Mouse (Mus musculus) T-cell, adult 2 months (primary cell): ENCODE measurements around the gene Snai1.

ENCODE experiments used
- DNase-seq: peaks from one replicate; pipeline ENCODE4 v3.0.0; 2022; ENCODE audit warnings: low spot score

Snai1 gene

GRCm38 (mm10) chr2:167537476-167538297 is at the start of gene Snai1:
TSS of gene Snai1 (plus strand) at chr2:167538195.
- peak; percentile 82 for DNase-seq

- DNase-seq = no peak
Observed at GRCm38 (mm10) chr2:167490813-167491525, 47.0 kb upstream of the Snai1 start.

DNA sequence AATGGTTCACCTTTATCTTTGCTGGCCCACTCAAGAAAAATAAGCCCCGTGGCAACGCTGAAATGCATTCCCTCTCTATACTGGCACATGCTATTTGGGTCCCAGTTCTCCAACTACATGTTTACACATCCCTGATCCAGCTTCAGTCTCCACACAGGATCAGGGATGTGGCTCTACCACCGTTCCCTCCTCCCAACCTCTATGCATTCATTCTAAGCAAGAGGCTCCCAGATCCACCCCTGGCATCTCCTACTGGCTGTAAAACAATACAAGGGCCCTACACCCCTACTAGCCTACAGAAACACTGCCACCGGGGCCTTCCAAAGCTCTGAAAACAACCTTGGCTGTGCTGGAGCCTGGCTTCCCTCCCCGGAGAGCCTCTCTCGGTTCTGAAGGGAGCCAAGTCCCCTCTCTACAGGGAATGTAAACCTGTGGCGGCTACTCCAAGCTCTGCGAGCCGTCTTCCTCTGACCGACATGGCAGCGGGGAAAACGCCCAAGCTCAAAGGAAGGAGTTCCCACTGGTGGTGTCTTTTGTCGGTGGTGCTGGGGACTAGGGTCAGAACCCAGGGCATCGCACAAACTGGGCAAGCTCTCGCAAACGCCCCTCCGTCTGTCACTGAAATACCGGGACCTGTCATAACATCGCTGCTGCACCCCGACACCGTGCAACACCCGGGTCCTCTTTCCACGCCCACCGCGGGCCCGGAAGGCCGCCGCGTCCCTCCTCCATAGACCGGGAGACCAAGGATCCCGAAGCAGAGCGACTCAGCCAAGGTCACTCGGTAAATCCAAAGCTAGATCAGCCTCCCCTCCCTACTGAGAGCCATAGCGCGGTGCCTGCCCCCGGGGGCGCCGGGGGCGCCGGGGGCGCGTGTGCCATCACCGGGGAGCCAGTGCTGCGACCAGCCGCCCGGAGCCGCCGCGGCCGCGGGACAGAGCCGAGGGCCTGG is 46.0 kb upstream of the Snai1 start, which contains the start of gene Rnf114:
Gene Rnf114, plus strand, starts transcription at position 889 of the 952 bp plus-strand sequence.
- DNase-seq = peak; percentile 37

DNA sequence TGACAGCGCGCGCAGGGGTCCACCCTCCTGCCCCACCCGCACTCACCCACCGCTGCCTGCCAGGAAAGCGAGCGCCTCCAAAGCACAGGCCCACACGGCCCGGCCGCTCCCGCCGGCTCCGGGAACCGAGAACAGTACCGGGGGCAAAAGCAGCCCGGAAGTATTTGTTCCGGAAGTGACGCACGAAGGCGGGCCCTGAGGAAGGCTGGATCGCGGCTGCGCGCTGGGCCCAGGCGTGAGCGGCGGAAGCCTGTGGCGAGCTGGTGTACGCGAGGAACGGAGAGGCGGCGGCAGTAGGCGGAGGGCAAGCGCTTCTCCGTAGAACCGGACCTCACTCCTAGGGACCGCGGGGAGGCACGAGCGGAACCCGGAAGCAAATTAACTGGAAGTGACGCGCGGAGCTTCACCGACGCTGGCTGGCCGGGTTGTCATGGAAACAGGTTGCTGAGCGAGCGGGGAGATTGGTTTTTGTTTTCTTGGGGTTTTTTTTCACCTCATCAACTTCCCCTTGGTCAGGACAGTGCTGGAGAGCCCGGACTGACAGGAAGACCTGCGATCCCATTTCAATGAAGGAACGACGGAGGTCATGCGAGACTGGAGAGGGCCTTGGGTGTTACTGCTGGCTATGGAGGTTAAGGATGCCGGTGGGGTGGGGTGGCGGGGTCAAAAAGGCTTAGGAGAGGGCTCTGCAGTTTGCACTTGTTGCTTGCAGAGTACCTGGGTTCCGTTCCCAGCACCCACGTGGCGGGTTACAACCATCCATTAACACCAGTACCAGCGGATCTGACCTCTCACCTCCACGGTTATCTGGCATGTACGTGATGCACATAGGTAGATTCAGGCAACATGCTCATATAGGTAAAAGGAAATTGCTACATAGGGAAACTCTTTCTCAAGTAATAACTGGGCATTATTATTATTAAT is 45.0 kb upstream of the Snai1 start, which contains the start of gene Spata2:
Gene Spata2, minus strand, starts transcription at position 175 of the 924 bp plus-strand sequence.
- DNase-seq = peak; percentile 92

- DNase-seq = peak; percentile 32
Observed at GRCm38 (mm10) chr2:167496437-167496836, 41.6 kb upstream of the Snai1 start.

- peak; percentile 66 for DNase-seq
Observed at GRCm38 (mm10) chr2:167497272-167497671, 40.7 kb upstream of the Snai1 start.

DNA sequence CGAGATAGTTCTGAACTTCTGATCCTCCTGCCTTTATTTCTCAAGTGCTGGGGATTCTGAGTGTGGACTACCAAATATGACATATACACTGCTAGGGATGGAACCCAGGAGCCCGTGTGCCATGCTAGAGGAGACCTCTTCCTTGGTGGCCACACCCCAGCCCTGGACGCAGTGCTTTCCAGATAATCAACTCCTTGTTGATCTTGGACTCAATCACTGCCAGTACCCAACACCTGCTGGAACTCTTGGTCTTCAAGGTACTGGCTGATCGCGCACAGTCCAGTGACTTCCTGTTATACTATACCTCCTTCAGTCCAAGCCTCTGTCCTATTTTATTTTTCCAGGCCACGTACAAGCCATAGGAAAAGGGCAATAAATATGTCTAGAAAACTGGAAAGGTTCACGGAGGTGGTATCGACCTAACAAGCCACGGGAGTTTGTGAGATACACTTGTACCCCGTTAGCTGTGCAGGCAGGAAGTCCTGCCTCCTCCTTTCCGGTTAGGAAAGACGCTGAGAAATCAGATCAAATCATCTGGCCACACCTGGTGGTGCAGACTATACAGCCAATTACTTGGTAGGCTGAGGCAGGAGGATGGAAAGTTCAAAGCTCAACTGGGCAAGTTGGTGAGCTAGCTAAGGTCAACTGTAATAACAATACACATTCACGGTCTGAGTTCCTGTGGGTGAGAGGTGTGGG is 35.3 kb upstream of the Snai1 start:
- no peak for DNase-seq

- DNase-seq = peak; percentile 90
Observed at GRCm38 (mm10) chr2:167503253-167503895, 34.6 kb upstream of the Snai1 start.

GRCm38 (mm10) chr2:167503896-167504349 is 34.1 kb upstream of the Snai1 start:
- no peak for DNase-seq

GRCm38 (mm10) chr2:167505127-167505526 is 32.9 kb upstream of the Snai1 start:
- DNase-seq = peak; percentile 77

DNA sequence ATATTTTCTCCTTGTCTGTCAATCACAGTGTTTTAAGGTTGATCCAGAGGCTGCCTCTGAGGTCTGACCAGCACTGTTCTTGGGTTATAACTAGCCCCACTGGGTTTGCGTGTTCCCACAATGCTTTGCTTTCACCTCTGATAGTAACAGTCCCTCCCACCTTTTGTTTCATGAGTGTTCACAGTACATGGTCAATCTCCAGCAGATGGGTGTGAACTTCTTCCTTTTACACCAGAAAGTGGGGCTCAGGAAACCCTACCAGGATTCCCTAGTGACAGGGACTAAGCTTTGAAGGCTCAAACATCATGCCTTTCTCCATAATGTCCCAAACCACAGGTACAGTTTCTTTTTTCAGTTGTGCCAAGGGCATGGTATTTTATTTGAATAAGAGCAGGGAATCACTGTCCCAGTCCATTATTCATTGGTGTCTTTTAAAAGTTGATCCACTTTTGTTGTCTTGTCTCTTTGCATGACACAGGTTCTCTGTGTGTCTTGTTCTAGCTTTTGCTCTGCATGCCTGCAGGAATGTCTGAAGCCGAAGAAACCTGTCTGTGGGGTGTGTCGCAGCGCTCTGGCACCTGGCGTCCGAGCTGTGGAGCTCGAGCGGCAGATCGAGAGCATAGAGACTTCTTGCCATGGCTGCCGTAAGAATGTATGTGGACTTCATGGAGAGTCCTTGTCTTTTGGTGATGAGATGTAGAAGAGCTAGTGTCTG is 31.3 kb upstream of the Snai1 start:
- no peak for DNase-seq

DNA sequence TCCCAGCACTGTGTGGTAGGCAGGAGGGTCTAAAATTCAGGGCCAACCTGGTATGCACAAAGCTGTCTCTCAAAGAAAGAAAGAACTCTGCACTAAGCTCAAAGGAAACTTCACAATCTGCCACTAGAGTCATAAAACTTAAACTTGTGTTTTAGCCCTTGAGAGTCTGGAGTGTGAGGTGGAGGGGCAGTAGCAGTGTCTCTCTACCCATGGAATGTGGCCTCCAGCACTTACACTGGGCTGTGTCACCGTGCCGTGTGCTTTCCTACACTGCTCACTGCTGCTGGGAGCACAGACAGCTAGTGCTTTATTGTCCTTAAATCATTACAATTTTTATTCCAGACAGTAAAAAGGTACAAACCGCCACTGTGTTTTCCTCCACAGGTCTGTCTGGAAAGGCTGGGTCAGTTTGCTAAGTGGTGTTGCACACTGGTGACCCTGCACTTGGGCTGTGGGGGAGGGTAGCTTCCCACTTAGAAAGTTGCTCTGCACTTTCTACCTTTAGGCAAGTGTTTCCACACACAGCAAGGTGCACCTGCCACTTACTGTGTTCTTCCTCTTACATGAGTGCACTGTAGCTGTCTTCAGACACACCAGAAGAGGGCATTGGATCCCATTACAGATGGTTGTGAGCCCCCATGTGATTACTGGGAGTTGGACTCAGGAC is 30.1 kb upstream of the Snai1 start:
- DNase-seq = no peak

- no peak for DNase-seq
Observed at GRCm38 (mm10) chr2:167508569-167508968, 29.4 kb upstream of the Snai1 start.

DNA sequence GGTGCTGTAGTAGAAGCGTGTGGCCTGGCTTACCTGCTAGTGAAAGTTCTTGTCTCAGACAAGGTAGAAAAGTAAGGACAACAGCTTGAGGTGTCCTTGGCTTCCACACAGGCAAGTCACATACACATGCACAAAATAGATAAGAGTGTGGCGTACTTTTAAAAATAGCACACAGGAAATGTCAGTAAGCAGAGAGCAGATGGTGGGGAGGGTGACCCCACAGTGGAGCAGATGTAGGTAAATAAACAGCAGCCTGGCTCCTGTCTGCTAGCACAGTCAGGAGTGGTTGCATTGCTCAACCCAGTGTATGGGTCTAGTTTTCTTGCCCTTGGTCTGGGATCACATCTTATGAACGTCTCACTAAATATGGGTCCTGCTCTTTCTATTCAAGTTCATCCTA is 27.5 kb upstream of the Snai1 start:
- DNase-seq = no peak

DNA sequence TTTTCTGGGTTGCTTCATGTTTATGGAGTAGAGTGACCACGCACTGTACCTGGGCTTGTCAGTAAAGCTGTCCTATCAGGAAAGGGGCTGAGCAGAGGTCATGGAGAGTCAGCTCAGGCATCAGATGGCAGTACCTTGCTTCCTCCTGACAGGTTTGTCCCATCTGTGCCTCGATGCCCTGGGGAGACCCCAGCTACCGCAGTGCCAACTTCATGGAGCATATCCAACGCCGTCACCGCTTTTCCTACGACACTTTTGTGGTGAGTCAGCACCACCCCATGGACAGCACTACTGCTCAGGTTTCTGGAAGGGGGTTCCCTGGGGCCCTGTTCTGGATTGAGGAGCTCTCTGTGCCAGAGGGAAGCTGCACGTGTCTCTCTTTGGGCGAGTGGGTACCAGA is 25.6 kb upstream of the Snai1 start:
- no peak for DNase-seq

DNA sequence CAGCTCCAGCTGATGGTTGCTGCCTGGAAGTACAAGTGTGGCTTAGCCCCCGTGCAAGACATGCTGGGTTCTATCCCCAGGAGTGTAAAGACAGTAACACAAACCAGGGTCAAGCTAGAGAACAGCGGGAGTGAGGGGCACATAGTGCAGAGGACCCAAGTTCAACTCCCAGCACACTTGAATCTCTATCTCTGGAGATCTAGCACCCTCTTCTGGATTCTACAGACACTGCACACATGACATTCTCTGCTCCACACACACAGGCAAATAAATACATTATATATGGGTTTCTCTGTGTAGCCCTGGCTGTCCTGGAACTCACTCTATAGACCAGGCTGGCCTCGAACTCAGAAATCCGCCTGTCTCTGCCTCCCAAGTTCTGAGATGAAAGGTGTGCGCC is 25.0 kb upstream of the Snai1 start:
- peak; percentile 32 for DNase-seq

DNA sequence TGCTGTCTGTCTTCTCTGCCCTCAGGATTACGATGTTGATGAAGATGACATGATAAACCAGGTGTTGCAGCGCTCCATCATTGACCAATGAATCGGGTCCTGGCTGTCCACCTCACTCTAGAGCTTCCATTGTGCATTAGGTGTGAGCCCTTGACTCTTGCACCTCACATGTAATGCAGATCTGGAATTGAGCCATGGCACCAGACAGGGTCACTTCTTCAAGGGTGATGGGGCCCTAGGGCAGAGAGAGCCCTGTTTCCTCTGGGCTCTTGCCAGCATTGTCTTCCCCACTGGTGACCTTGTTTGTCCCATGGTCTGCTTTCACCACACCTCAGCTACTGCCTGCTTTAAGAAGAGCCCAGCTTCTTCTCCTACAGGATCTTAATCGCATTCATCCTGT is 23.4 kb upstream of the Snai1 start:
- no peak for DNase-seq

DNA sequence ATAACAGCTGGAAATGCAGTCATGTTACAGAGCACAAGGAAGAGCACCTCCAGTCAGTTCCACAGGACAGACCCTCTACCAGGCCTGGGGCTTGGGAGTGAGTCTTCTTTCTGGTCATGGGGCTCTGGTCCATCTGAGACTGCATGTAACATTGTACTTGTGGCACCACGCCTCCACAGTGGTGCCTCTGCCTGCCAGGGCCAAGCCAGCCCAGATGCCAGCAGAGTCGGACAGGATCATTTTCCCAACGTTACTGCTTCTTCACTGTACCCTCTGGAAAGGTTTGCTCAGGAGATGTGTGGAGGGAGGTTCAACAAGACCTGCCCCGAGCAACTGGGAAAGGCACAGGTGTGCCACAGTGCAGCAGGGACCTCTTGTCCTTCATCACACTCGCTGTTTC is 22.3 kb upstream of the Snai1 start:
- DNase-seq = no peak
